Mouse (Mus musculus) forebrain, embryonic 13.5 days (tissue): ENCODE results near the gene Nrde2. TPM values are rescaled to one million over a fixed set of nuclear protein-coding genes. Genes with fewer than 3 reads are reported as not detected.

Source experiments
- ATAC-seq: fragments of 200-750 bp; cut with Nextera tagmentation; 2 replicates; pipeline ENCODE4 v1.8.0; 2017
- H3K27ac ChIP-seq: fragments of 300-500 bp; sonication (generic); 2 replicates; pipeline ENCODE4 v1.5.1; 2015; ENCODE audit warnings: inconsistent platforms, mild to moderate bottlenecking, moderate library complexity
- H3K27me3 ChIP-seq: fragments of 300-500 bp; sonication (generic); 2 replicates; pipeline ENCODE4 v1.6.1; 2015; ENCODE audit warnings: mild to moderate bottlenecking, inconsistent platforms
- H3K36me3 ChIP-seq: fragments of 300-500 bp; sonication (generic); 2 replicates; pipeline ENCODE4 v1.6.1; 2015; ENCODE audit warnings: mild to moderate bottlenecking, inconsistent platforms; ENCODE audit not compliant: poor library complexity, severe bottlenecking
- H3K4me1 ChIP-seq: fragments of 300-500 bp; sonication (generic); 2 replicates; pipeline ENCODE4 v1.6.1; 2015; ENCODE audit warnings: inconsistent platforms
- H3K4me2 ChIP-seq: fragments of 300-500 bp; sonication (generic); 2 replicates; pipeline ENCODE4 v1.6.1; 2015; ENCODE audit warnings: inconsistent platforms, mild to moderate bottlenecking, moderate library complexity
- H3K4me3 ChIP-seq: fragments of 300-500 bp; sonication (generic); 2 replicates; pipeline ENCODE4 v1.5.1; 2015; ENCODE audit warnings: mild to moderate bottlenecking, inconsistent platforms
- H3K9ac ChIP-seq: fragments of 300-500 bp; sonication (generic); 2 replicates; pipeline ENCODE4 v1.6.1; 2015; ENCODE audit warnings: mild to moderate bottlenecking, inconsistent platforms
- H3K9me3 ChIP-seq: fragments of 300-500 bp; sonication (generic); replicated peaks from 2 replicates; pipeline ENCODE4 v1.6.1; 2016; ENCODE audit warnings: inconsistent platforms
- whole genome bisulfite sequencing: fragments of 180-500 bp; shearing (Covaris S2); methylation state at CpG from one replicate; pipeline ENCODE4 v1.1.7; 2015; 5-methylcytosine and 5-hydroxymethylcytosine counted together
- polyA plus RNA-seq: library from polyadenylated mRNA; unstranded; fragments of >200 nt; fragmentation: Nextera tagmentation; extraction: Ambion mirVana; gene quantifications from 2 replicates; pipeline ENCODE4 v1.2.1, GENCODE M21; 2015

Gene Nrde2
- polyA plus RNA-seq, 1 experiment from 2014 or later = 14.6 TPM

GRCm38 (mm10) chr12:100107436-100107835, 52.0 kb downstream of the Nrde2 start:
- H3K27ac ChIP-seq = no peak overlapping the region
- H3K9me3 ChIP-seq = no peaks in the 10 kb centered on the region
- 62% methylated on average over 4 of the region's 4 CpGs for whole genome bisulfite sequencing
- H3K4me3 ChIP-seq = no peak overlapping the region
- H3K4me2 ChIP-seq = no peak overlapping the region
- no peaks in the 10 kb centered on the region for H3K27me3 ChIP-seq
- H3K36me3 ChIP-seq = peaks cover 9% of the 10 kb centered on the region
- peaks cover 19% of the 10 kb centered on the region for H3K4me1 ChIP-seq
- H3K9ac ChIP-seq = no peak overlapping the region
- no peak for ATAC-seq

DNA sequence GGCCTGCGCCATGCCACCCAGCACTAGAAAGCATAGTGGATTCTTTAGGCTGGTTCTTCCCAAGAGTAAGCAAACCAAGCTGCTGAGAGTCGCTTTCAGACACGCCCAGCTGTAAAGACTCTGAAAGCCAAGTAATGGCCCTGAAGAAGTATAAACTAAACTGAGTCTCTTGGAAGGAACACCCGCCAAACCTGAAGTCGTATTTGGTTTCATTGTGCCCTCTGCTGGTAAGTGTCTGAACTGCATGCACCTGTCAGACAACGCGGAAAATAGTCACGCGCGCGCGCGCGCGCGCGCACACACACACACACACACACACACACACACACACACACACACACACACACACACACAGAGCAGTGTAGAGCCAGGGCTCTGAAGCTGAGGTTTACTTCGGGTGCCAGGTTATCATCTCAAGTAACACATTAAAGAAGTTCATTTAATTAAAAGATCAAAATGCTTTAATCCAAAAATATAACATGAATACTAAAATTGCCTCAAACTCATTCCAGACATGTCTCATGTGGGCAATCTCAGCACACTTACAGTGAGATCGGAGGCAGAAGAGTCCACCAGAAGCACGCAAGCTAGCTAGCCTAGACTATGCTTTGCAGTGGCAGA, 53.1 kb downstream of the Nrde2 start:
- H3K9me3 ChIP-seq = no peaks in the 10 kb centered on the region
- peaks cover 14% of the 10 kb centered on the region for H3K4me1 ChIP-seq
- 0 out of 2 replicates have a peak, but pooled peaks have one; percentile 37 for ATAC-seq
- WGBS = 13% methylated on average over 20 of the region's 20 CpGs
- no peak overlapping the region for H3K27ac ChIP-seq
- H3K9ac ChIP-seq = no peak overlapping the region
- no peak overlapping the region for H3K4me3 ChIP-seq
- H3K36me3 ChIP-seq = no peaks in the 10 kb centered on the region
- H3K27me3 ChIP-seq = no peaks in the 10 kb centered on the region
- peak overlapping the region; percentile 32 for H3K4me2 ChIP-seq

GRCm38 (mm10) chr12:100104530-100104929, 54.9 kb downstream of the Nrde2 start:
- peaks cover 4% of the 10 kb centered on the region for H3K4me1 ChIP-seq
- WGBS = 88% methylated on average over 5 of the region's 5 CpGs
- no peak overlapping the region for H3K4me3 ChIP-seq
- H3K36me3 ChIP-seq = no peaks in the 10 kb centered on the region
- H3K9ac ChIP-seq = no peak overlapping the region
- H3K27ac ChIP-seq = no peak overlapping the region
- no peaks in the 10 kb centered on the region for H3K9me3 ChIP-seq
- H3K4me2 ChIP-seq = no peak overlapping the region
- H3K27me3 ChIP-seq = no peaks in the 10 kb centered on the region
- no peak for ATAC-seq

GRCm38 (mm10) chr12:100101651-100102050, 57.8 kb downstream of the Nrde2 start:
- no peak overlapping the region for H3K4me2 ChIP-seq
- H3K4me1 ChIP-seq = no peaks in the 10 kb centered on the region
- H3K36me3 ChIP-seq = no peaks in the 10 kb centered on the region
- no peaks in the 10 kb centered on the region for H3K27me3 ChIP-seq
- no peak overlapping the region for H3K27ac ChIP-seq
- ATAC-seq = no peak
- no peak overlapping the region for H3K4me3 ChIP-seq
- WGBS = 73% methylated on average over 3 of the region's 3 CpGs
- H3K9ac ChIP-seq = no peak overlapping the region
- no peaks in the 10 kb centered on the region for H3K9me3 ChIP-seq

GRCm38 (mm10) chr12:100100707-100101030, 58.8 kb downstream of the Nrde2 start:
- no peak for ATAC-seq
- no peak overlapping the region for H3K4me2 ChIP-seq
- no peaks in the 10 kb centered on the region for H3K27me3 ChIP-seq
- 61% methylated on average over 3 of the region's 3 CpGs for WGBS
- no peaks in the 10 kb centered on the region for H3K9me3 ChIP-seq
- no peak overlapping the region for H3K9ac ChIP-seq
- no peaks in the 10 kb centered on the region for H3K36me3 ChIP-seq
- no peak overlapping the region for H3K27ac ChIP-seq
- H3K4me1 ChIP-seq = no peaks in the 10 kb centered on the region
- H3K4me3 ChIP-seq = no peak overlapping the region

DNA sequence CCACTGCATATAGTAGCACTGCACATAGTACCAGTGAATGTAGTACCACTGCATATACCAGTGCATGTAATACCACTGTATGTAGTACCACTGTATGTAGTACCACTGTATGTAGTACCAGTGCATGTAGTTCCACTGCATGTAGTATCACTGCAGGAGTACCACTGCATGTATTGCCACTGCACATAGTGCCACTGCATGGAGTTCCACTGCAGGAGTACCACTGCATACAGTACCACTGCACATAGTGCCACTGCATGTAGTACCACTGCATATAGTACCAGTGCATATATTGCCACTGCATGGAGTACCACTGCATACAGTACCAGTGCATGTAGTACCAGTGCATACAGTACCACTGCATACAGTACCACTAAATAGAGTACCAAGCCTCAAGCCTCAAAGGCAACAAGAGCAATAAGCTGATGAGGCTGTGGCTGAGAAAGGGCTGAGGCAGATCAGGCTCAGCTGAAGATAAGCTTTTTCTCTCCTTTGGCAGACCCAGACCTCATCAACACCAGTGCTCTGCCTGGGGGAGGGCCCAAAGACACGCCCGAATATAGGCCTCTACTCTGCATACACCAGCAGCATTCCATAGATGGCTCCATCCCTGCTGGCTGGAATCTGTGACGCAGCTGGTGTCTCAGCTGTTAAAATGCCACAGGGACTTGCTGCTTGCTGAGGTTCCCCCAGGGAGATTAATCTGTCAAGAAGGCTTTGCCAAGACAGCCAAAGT, 59.3 kb downstream of the Nrde2 start:
- no peaks in the 10 kb centered on the region for H3K9me3 ChIP-seq
- 74% methylated on average over 3 of the region's 3 CpGs for WGBS
- no peaks in the 10 kb centered on the region for H3K27me3 ChIP-seq
- no peaks in the 10 kb centered on the region for H3K36me3 ChIP-seq
- no peak overlapping the region for H3K4me3 ChIP-seq
- H3K4me2 ChIP-seq = no peak overlapping the region
- H3K27ac ChIP-seq = no peak overlapping the region
- no peaks in the 10 kb centered on the region for H3K4me1 ChIP-seq
- no peak overlapping the region for H3K9ac ChIP-seq
- ATAC-seq = peak; percentile 62; the same call in 1 of the 2 replicates

- no peak for ATAC-seq
Measured at GRCm38 (mm10) chr12:100093046-100093445, 66.4 kb downstream of the Nrde2 start.

GRCm38 (mm10) chr12:100090750-100091149, 68.7 kb downstream of the Nrde2 start:
- Histone ChIP-seq H3K9ac (no peak overlapping the region), H3K4me2 (no peak overlapping the region), H3K4me1 (no peaks in the 10 kb centered on the region), H3K4me3 (no peak overlapping the region), H3K9me3 (no peaks in the 10 kb centered on the region), H3K27ac (no peak overlapping the region), H3K27me3 (no peaks in the 10 kb centered on the region), H3K36me3 (no peaks in the 10 kb centered on the region)
- WGBS = 96% methylated on average over 4 of the region's 4 CpGs
- ATAC-seq = no peak

More at GRCm38 (mm10) chr12:100093046-100093445, 66.4 kb downstream of the Nrde2 start:
- Histone ChIP-seq H3K4me1 (no peaks in the 10 kb centered on the region), H3K9ac (no peak overlapping the region), H3K9me3 (no peaks in the 10 kb centered on the region), H3K4me3 (no peak overlapping the region), H3K36me3 (no peaks in the 10 kb centered on the region), H3K27me3 (no peaks in the 10 kb centered on the region), H3K27ac (no peak overlapping the region), H3K4me2 (no peak overlapping the region)
- WGBS = 87% methylated on average over 11 of the region's 11 CpGs

- no peaks in the 10 kb centered on the region for H3K9me3 ChIP-seq
- no peaks in the 10 kb centered on the region; the same call in 1 of the 2 replicates for H3K4me1 ChIP-seq
- H3K4me2 ChIP-seq = no peak overlapping the region
- H3K27ac ChIP-seq = no peak overlapping the region
- ATAC-seq = no peak
- H3K36me3 ChIP-seq = no peaks in the 10 kb centered on the region
- H3K9ac ChIP-seq = no peak overlapping the region
- no peak overlapping the region for H3K4me3 ChIP-seq
- 89% methylated on average over 5 of the region's 5 CpGs for WGBS
- no peaks in the 10 kb centered on the region for H3K27me3 ChIP-seq
Measured at GRCm38 (mm10) chr12:100089265-100089664, 70.2 kb downstream of the Nrde2 start.

- H3K4me2 ChIP-seq = no peak overlapping the region
- WGBS = 94% methylated on average over 3 of the region's 3 CpGs
- H3K27ac ChIP-seq = no peak overlapping the region
Measured at GRCm38 (mm10) chr12:100088026-100088425, 71.4 kb downstream of the Nrde2 start.

GRCm38 (mm10) chr12:100079636-100080286, 79.7 kb downstream of the Nrde2 start:
- H3K9ac ChIP-seq = no peak overlapping the region
- H3K9me3 ChIP-seq = no peaks in the 10 kb centered on the region
- H3K4me1 ChIP-seq = peaks cover 7% of the 10 kb centered on the region; the same call in 1 of the 2 replicates
- no peak overlapping the region for H3K4me2 ChIP-seq
- no peak overlapping the region for H3K4me3 ChIP-seq
- no peak for ATAC-seq
- no peaks in the 10 kb centered on the region for H3K36me3 ChIP-seq
- WGBS = 83% methylated on average over 8 of the region's 8 CpGs
- no peak overlapping the region for H3K27ac ChIP-seq
- no peaks in the 10 kb centered on the region for H3K27me3 ChIP-seq

More at GRCm38 (mm10) chr12:100088026-100088425, 71.4 kb downstream of the Nrde2 start:
- ATAC-seq = no peak
- H3K9me3 ChIP-seq = no peaks in the 10 kb centered on the region
- H3K36me3 ChIP-seq = no peaks in the 10 kb centered on the region
- no peak overlapping the region for H3K4me3 ChIP-seq
- H3K27me3 ChIP-seq = no peaks in the 10 kb centered on the region
- no peak overlapping the region for H3K9ac ChIP-seq
- H3K4me1 ChIP-seq = peaks cover 7% of the 10 kb centered on the region; the same call in 1 of the 2 replicates

DNA sequence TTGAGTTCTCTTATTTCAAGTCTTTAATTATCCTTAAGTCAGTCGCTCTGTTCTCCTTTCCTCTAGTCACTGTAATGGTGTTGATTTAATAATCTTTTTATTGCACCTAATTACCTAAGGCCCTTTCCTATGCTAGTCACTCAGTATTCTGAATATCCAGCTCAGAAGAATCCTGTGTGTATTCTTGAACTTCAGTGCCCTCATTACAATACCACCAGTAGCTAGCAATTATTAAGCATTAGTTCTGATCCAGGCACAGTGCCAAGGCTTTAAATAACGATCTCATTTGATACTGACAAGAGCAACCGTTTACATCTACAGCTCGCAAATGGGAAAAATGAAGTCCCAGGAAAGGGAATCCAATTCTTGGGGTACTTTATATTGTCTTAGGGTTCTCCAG, 83.7 kb downstream of the Nrde2 start:
- H3K4me3 ChIP-seq = no peak overlapping the region
- no peaks in the 10 kb centered on the region for H3K9me3 ChIP-seq
- no peak overlapping the region for H3K4me2 ChIP-seq
- 29% methylated on average over 4 of the region's 4 CpGs for WGBS
- H3K27ac ChIP-seq = no peak overlapping the region
- no peaks in the 10 kb centered on the region for H3K27me3 ChIP-seq
- no peaks in the 10 kb centered on the region for H3K4me1 ChIP-seq
- H3K9ac ChIP-seq = no peak overlapping the region
- H3K36me3 ChIP-seq = no peaks in the 10 kb centered on the region
- ATAC-seq = 0 out of 2 replicates have a peak, but pooled peaks have one; percentile 19
